Mouse (Mus musculus) A20 (cell line): ENCODE measurements around the gene Zfp644.
"Not testable (repeated sequence)": the region's sequence is repeated elsewhere in the genome, so short reads cannot be mapped to it uniquely, and the experiment has no call there.

Source experiments
- DNase-seq: peaks from one replicate; pipeline ENCODE4 v3.0.0-alpha.2; 2011; ENCODE audit warnings: low read depth, low spot score

Zfp644 gene

GRCm38 (mm10) chr5:106696396-106697337, at the start of gene Zfp644:
TSS of gene Zfp644 (minus strand) at chr5:106697287.
- DNase-seq, result peak; percentile 92

- no peak for DNase-seq
Measured at GRCm38 (mm10) chr5:106739716-106740115, 42.6 kb upstream of the Zfp644 start.

- no peak for DNase-seq
Measured at GRCm38 (mm10) chr5:106723487-106723886, 26.4 kb upstream of the Zfp644 start.

- DNase-seq, result no peak
Measured at GRCm38 (mm10) chr5:106722771-106723170, 25.7 kb upstream of the Zfp644 start.

GRCm38 (mm10) chr5:106711870-106712277, 14.8 kb upstream of the Zfp644 start:
- DNase-seq, result no peak

GRCm38 (mm10) chr5:106711220-106711726, 14.2 kb upstream of the Zfp644 start:
- no peak for DNase-seq

- DNase-seq, result no peak
Measured at GRCm38 (mm10) chr5:106710611-106711010, 13.5 kb upstream of the Zfp644 start.

GRCm38 (mm10) chr5:106710085-106710409, 13.0 kb upstream of the Zfp644 start:
- DNase-seq, result no peak

GRCm38 (mm10) chr5:106709388-106710084, 12.4 kb upstream of the Zfp644 start:
- peak; percentile 78 for DNase-seq

GRCm38 (mm10) chr5:106706363-106706762, 9.3 kb upstream of the Zfp644 start:
- DNase-seq, result no peak

- DNase-seq, result no peak
Measured at GRCm38 (mm10) chr5:106705162-106705561, 8.1 kb upstream of the Zfp644 start.

- peak; percentile 83 for DNase-seq
Measured at GRCm38 (mm10) chr5:106695681-106696395, 1.2 kb downstream of the Zfp644 start.

GRCm38 (mm10) chr5:106695141-106695540, 1.9 kb downstream of the Zfp644 start:
- peak; percentile 31 for DNase-seq

GRCm38 (mm10) chr5:106694683-106695082, 2.4 kb downstream of the Zfp644 start:
- DNase-seq, result no peak

- DNase-seq, result peak; percentile 42
Measured at GRCm38 (mm10) chr5:106693034-106693433, 4.1 kb downstream of the Zfp644 start.

- DNase-seq, result no peak
Measured at GRCm38 (mm10) chr5:106680636-106681458, 16.2 kb downstream of the Zfp644 start.

- no peak for DNase-seq
Measured at GRCm38 (mm10) chr5:106679659-106680058, 17.4 kb downstream of the Zfp644 start.

GRCm38 (mm10) chr5:106678823-106679222, 18.3 kb downstream of the Zfp644 start:
- not testable (repeated sequence) for DNase-seq

GRCm38 (mm10) chr5:106676784-106677183, 20.3 kb downstream of the Zfp644 start:
- no peak for DNase-seq

GRCm38 (mm10) chr5:106672597-106672996, 24.5 kb downstream of the Zfp644 start:
- no peak for DNase-seq

- no peak for DNase-seq
Measured at GRCm38 (mm10) chr5:106671893-106672292, 25.2 kb downstream of the Zfp644 start.
